Comparison of ENCODE assay signal across 8 mouse cellular contexts in genomic region chr4:133609719-133610118, GRCm38 (mm10). TPM values are rescaled to one million over a fixed set of nuclear protein-coding genes. Genes with fewer than 3 reads are reported as not detected.
DNase-seq lines count a peak whose midpoint lies in the region; TF ChIP-seq lines count a peak whose summit lies in the region.
"Had no signal": no experiment of that assay in that cellular context is flagged by ENCODE, and none has a peak within 500 bp of the region (broad histone marks: within the 10 kb centered on the region; RNA-seq: fewer than 3 reads in every experiment).

No protein-coding gene starts in this region.

- H3K4me3 ChIP-seq in gastrocnemius, adult 2 months = no peak overlapping the region
- H3K4me3 ChIP-seq in left cerebral cortex, adult 2 months = no peak overlapping the region

- DNase-seq in WW6 (ENCODE audit: low read depth, low spot score) = peak; percentile 67
- DNase-seq in cerebellum, adult 8-10 months = peak; percentile 70
- DNase-seq in gastrocnemius, adult 2 months = peak; percentile 90
- DNase-seq in induced T-regulatory cell, adult 2 months (ENCODE audit: low read depth) = peak; percentile 89
- peak; percentile 75 for DNase-seq in left cerebral cortex, adult 2 months (ENCODE audit: extremely low spot score in 1 of 2, low spot score in 2 of 2)
- peak; percentile 72 for DNase-seq in mesoderm, embryonic 11.5 days (ENCODE audit: low read depth, low spot score)
- DNase-seq in spleen, adult 18-20 months = peak; percentile 71 to 88

- intact Hi-C loops in gastrocnemius, adult 2 months (cut with DNase I) = loop anchor here (1.0 kb wide), 1 partner anchor 17 kb away; no protein-coding TSS in a partner anchor
- intact Hi-C loops in left cerebral cortex, adult 2 months (cut with DNase I) = no loop called here

- H3K27ac ChIP-seq in gastrocnemius, adult 2 months = no peak overlapping the region
- no peak overlapping the region for H3K27ac ChIP-seq in left cerebral cortex, adult 2 months
- H3K27ac ChIP-seq: macrophage had no signal

- peak; percentile 98 for TF ChIP-seq CTCF in gastrocnemius, adult 2 months (IDR thresholded peaks at IDR 0.05)
- TF ChIP-seq CTCF in left cerebral cortex, adult 2 months (IDR thresholded peaks at IDR 0.05) = peak; percentile 89

RNA-seq across cellular contexts. Expression of gene Sfn, which starts 7.8 kb away (rescaled TPM):
- 1 to 10 TPM; 1.1 to 1.5 TPM for total RNA-seq in gastrocnemius, adult 2 months (2021)
- total RNA-seq in left cerebral cortex, adult 2 months (2021) = 1 to 10 TPM; 1.7 to 2.6 TPM

RNA-seq across cellular contexts. Expression of gene Gpn2, which starts 25.6 kb away (rescaled TPM):
- total RNA-seq in gastrocnemius, adult 2 months (2021) = 1 to 10 TPM; 4.9 to 6.3 TPM
- total RNA-seq in left cerebral cortex, adult 2 months (2021) = 10 to 100 TPM in 1 of 2 experiments, 1 to 10 TPM in 1; 9.4 to 12.3 TPM

RNA-seq across cellular contexts. Expression of gene Gpatch3, which starts 35.2 kb away (rescaled TPM):
- total RNA-seq in gastrocnemius, adult 2 months (2021) = 1 to 10 TPM; 3.0 to 3.2 TPM
- 1 to 10 TPM; 8.5 to 8.7 TPM for total RNA-seq in left cerebral cortex, adult 2 months (2021)

RNA-seq across cellular contexts. Expression of gene Zdhhc18, which starts 40.2 kb away (rescaled TPM):
- total RNA-seq in gastrocnemius, adult 2 months (2021) = 10 to 100 TPM; 25.4 to 32.3 TPM
- 10 to 100 TPM; 33.2 to 36.8 TPM for total RNA-seq in left cerebral cortex, adult 2 months (2021)

RNA-seq across cellular contexts. Expression of gene Nr0b2, which starts 56.5 kb away (rescaled TPM):
- total RNA-seq in gastrocnemius, adult 2 months (2021) = not detected
- total RNA-seq in left cerebral cortex, adult 2 months (2021) = not detected
